Mouse (Mus musculus): ENCODE measurements around the gene Baiap2l2. TPM values are rescaled to one million over a fixed set of nuclear protein-coding genes. Genes with fewer than 3 reads are reported as not detected.

Gene Baiap2l2
- polyA plus RNA-seq, 1 experiment from 2014 or later: 10.3 TPM

DNA sequence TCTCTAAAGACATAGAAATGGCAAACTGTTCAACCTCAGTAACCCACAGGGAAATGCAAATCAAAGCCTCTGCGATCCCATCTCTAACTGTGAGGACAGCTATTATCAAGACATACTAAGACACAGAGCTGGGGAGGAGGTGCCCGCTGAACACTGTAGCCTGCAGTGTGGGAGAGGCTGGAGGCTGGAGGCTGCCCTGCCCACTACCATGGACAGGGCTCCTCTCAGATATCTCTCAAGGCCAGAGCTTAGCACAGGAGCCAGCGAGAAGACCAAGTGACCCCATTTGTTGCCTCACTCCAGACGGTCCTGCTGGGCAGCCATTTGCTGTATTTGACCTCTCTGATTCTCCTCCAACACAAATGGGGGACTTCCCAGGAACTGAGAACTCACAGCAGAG is 22.5 kb upstream of the Baiap2l2 start:
- WGBS: 51% methylated on average over 4 of the region's 4 CpGs
- peaks cover 16% of the 10 kb centered on the region; the same call in 1 of the 2 replicates for H3K36me3 ChIP-seq (ENCODE audit: control insufficient read depth, insufficient read depth, low read length)
- no peak for ATAC-seq (ENCODE audit: low FRiP score, low TSS enrichment)
- no peaks in the 10 kb centered on the region; the same call in 1 of the 2 replicates for H3K27me3 ChIP-seq (ENCODE audit: control insufficient read depth, insufficient read depth, low read length)
- H3K9me3 ChIP-seq (ENCODE audit: control insufficient read depth, low read length): no peaks in the 10 kb centered on the region
- H3K4me3 ChIP-seq (ENCODE audit: low read length): no peak overlapping the region
- H3K27ac ChIP-seq (ENCODE audit: low read depth, low read length): no peak overlapping the region
- H3K9ac ChIP-seq (ENCODE audit: low read depth, low read length): no peak overlapping the region
- H3K4me2 ChIP-seq (replicated peaks; ENCODE audit: low read depth, low read length): no peak overlapping the region
- no peaks in the 10 kb centered on the region for H3K4me1 ChIP-seq (ENCODE audit: control insufficient read depth, insufficient read depth, low read length)

DNA sequence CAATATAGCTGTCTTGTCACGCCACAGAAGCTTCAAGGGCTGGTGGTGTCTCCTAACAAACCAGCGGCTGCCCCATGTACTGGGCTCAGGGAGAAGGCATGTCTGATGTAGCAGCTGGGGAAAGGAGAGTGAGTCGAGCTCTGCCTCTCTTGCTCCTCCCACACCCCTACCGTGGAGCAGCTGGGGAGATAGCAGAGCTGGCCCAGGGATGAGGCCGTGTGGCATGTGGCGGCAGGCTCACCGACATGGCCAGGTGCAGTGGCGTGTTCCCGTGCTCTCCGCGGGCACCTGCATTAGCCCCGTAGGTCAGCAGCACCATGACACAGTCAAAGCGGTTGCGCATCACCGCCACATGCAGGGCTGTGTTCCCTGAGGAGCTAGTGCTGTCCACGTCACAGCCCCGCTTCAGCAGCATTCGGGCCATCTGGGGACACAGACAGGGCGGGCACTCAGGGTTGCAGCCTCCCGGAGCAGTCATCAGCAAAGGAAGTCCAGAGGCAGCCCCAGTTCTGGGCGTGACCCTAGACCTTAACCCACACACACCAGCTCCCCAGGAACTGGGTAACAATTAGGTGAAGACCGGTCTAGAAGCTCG is 20.8 kb upstream of the Baiap2l2 start:
- peaks cover 18% of the 10 kb centered on the region; the same call in 1 of the 2 replicates for H3K36me3 ChIP-seq (ENCODE audit: control insufficient read depth, insufficient read depth, low read length)
- no peak overlapping the region for H3K27ac ChIP-seq (ENCODE audit: low read depth, low read length)
- WGBS: 81% methylated on average over 23 of the region's 23 CpGs
- H3K9me3 ChIP-seq (ENCODE audit: control insufficient read depth, low read length): no peaks in the 10 kb centered on the region
- no peaks in the 10 kb centered on the region for H3K4me1 ChIP-seq (ENCODE audit: control insufficient read depth, insufficient read depth, low read length)
- H3K4me3 ChIP-seq (ENCODE audit: low read length): no peak overlapping the region
- no peak overlapping the region for H3K9ac ChIP-seq (ENCODE audit: low read depth, low read length)
- no peak overlapping the region for H3K4me2 ChIP-seq (replicated peaks; ENCODE audit: low read depth, low read length)
- H3K27me3 ChIP-seq (ENCODE audit: control insufficient read depth, insufficient read depth, low read length): no peaks in the 10 kb centered on the region; the same call in 1 of the 2 replicates
- ATAC-seq (ENCODE audit: low FRiP score, low TSS enrichment): no peak

DNA sequence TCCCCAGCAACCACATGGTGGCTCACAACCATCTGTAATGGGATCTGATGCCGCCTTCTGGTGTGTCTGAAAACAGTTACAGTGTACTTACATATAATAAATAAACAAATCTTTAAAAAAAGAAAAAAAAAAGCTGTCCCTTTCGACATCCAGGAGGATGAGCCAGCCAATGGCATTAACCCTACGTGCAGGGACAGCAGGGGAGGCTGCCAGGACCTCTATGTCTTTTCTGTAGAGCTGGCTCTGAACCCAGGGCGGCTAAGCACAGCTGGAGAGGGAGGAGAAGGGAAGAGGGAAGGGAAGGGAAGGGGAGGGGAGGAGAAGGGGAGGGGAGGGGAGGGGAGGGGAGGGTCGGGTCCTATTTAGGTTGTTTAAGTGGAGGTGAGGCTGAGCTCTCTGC is 19.5 kb upstream of the Baiap2l2 start:
- Histone ChIP-seq H3K36me3 (ENCODE audit: control insufficient read depth, insufficient read depth, low read length) (peaks cover 13% of the 10 kb centered on the region; the same call in 1 of the 2 replicates), H3K4me3 (ENCODE audit: low read length) (no peak overlapping the region), H3K27ac (ENCODE audit: low read depth, low read length) (no peak overlapping the region), H3K4me2 (replicated peaks; ENCODE audit: low read depth, low read length) (no peak overlapping the region), H3K27me3 (ENCODE audit: control insufficient read depth, insufficient read depth, low read length) (no peaks in the 10 kb centered on the region; the same call in 1 of the 2 replicates), H3K4me1 (ENCODE audit: control insufficient read depth, insufficient read depth, low read length) (no peaks in the 10 kb centered on the region), H3K9me3 (ENCODE audit: control insufficient read depth, low read length) (no peaks in the 10 kb centered on the region), H3K9ac (ENCODE audit: low read depth, low read length) (no peak overlapping the region)
- ATAC-seq (ENCODE audit: low FRiP score, low TSS enrichment): no peak
- 70% methylated on average over 5 of the region's 5 CpGs for WGBS

DNA sequence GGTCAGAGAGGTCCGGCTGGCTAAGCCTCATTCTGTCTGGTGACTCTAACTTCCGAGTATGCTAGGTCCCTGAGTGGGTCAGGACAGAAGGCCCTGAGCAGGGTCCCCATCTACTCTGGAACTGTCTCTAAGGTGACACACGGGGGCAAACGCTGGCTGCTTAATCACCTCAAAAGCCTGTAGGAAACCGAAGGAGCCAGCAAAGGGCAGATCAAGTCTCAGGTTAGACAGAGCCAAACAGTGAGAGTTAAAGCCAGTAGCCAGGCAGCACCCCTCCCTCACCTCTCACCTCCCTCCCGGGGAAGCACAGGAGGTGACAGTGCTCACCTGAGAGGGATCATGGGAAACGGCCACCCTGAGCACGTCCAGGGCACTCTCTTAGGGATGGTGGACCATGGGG is 18.4 kb upstream of the Baiap2l2 start:
- peaks cover 13% of the 10 kb centered on the region; the same call in 1 of the 2 replicates for H3K36me3 ChIP-seq (ENCODE audit: control insufficient read depth, insufficient read depth, low read length)
- 84% methylated on average over 8 of the region's 8 CpGs for WGBS
- no peak for ATAC-seq (ENCODE audit: low FRiP score, low TSS enrichment)

DNA sequence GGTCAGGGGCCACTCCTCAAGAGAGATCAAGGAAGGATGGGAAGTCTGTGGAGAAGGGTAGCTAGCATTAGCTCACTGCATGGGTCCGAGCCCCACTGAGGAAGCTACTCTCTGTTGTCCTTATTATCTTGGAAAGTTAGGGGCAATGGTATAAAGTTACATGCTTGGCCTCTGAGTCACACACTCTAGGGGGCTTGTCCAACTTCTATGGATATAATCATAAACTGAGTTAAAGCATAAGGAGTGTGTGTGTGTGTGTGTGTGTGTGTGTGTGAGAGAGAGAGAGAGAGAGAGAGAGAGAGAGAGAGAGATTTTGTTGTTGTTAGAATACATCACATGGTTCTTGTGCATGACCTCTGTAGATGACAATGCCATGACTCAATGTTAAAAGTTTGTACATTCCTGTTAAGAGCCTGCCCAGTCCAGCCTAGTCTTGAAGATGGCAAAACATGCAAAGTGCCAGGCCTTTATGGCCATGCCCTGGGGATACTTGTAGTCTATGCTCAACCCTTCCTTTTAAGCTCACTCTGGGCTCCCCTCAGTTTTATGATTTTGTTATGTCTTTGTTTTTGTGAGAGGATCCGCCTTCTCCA is 14.3 kb upstream of the Baiap2l2 start:
- WGBS: 67% methylated on average over 2 of the region's 2 CpGs
- ATAC-seq (ENCODE audit: low FRiP score, low TSS enrichment): no peak
- Histone ChIP-seq H3K36me3 (ENCODE audit: control insufficient read depth, insufficient read depth, low read length) (peaks cover 2% of the 10 kb centered on the region; the same call in 1 of the 2 replicates), H3K27me3 (ENCODE audit: control insufficient read depth, insufficient read depth, low read length) (no peaks in the 10 kb centered on the region), H3K27ac (ENCODE audit: low read depth, low read length) (no peak overlapping the region), H3K9me3 (ENCODE audit: control insufficient read depth, low read length) (no peaks in the 10 kb centered on the region), H3K4me3 (ENCODE audit: low read length) (no peak overlapping the region), H3K9ac (ENCODE audit: low read depth, low read length) (no peak overlapping the region), H3K4me2 (replicated peaks; ENCODE audit: low read depth, low read length) (no peak overlapping the region), H3K4me1 (ENCODE audit: control insufficient read depth, insufficient read depth, low read length) (no peaks in the 10 kb centered on the region)

More for the DNA sequence above, 18.4 kb upstream of the Baiap2l2 start:
- Histone ChIP-seq H3K9ac (ENCODE audit: low read depth, low read length) (no peak overlapping the region), H3K9me3 (ENCODE audit: control insufficient read depth, low read length) (no peaks in the 10 kb centered on the region), H3K4me2 (replicated peaks; ENCODE audit: low read depth, low read length) (no peak overlapping the region), H3K4me1 (ENCODE audit: control insufficient read depth, insufficient read depth, low read length) (no peaks in the 10 kb centered on the region), H3K4me3 (ENCODE audit: low read length) (no peak overlapping the region), H3K27me3 (ENCODE audit: control insufficient read depth, insufficient read depth, low read length) (no peaks in the 10 kb centered on the region; the same call in 1 of the 2 replicates), H3K27ac (ENCODE audit: low read depth, low read length) (no peak overlapping the region)

DNA sequence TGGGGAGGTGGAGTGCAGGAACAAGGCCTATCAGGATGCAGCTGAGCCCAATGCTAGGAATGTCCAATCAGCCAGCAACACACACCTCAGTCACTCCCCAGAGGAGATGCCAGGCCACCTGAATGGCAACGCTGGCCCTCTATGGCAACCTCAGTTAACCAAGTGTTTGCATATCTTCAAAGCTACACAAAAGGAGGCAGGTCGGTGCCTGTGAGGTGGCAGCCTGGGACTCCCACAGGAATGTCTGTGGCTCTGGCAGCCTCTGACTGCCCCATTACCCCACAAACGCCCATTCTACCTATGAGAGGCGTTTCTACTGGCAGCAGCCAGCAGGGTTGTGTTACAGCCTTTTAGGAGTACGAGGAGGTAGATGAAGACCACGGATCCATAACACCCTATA is 13.2 kb upstream of the Baiap2l2 start:
- Histone ChIP-seq H3K9me3 (ENCODE audit: control insufficient read depth, low read length) (no peaks in the 10 kb centered on the region), H3K27ac (ENCODE audit: low read depth, low read length) (no peak overlapping the region), H3K4me1 (ENCODE audit: control insufficient read depth, insufficient read depth, low read length) (no peaks in the 10 kb centered on the region), H3K27me3 (ENCODE audit: control insufficient read depth, insufficient read depth, low read length) (no peaks in the 10 kb centered on the region), H3K4me3 (ENCODE audit: low read length) (no peak overlapping the region), H3K9ac (ENCODE audit: low read depth, low read length) (no peak overlapping the region), H3K4me2 (replicated peaks; ENCODE audit: low read depth, low read length) (no peak overlapping the region), H3K36me3 (ENCODE audit: control insufficient read depth, insufficient read depth, low read length) (peaks cover 2% of the 10 kb centered on the region; the same call in 1 of the 2 replicates)
- 89% methylated on average over 6 of the region's 6 CpGs for WGBS
- ATAC-seq (ENCODE audit: low FRiP score, low TSS enrichment): no peak

DNA sequence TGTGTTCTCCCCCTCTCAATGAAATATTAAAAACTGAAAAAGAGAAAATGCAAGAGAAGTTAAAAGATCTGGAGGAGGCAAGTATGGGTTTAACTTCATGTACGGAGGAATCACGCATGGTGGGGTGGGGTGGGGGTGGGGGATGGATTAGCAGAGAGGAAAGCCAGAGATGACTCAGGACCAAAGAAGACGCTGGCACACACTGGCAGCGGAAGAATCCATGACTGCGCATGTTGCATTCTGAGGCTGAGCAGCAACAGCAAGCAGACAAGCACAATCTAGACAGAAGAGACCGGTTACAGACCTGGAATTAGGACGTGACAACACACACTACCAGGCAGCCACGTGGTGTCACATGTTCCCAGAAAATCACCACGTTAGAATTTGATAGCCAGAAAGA is 7.4 kb upstream of the Baiap2l2 start:
- no peak overlapping the region for H3K9ac ChIP-seq (ENCODE audit: low read depth, low read length)
- no peak overlapping the region for H3K4me3 ChIP-seq (ENCODE audit: low read length)
- no peaks in the 10 kb centered on the region for H3K9me3 ChIP-seq (ENCODE audit: control insufficient read depth, low read length)
- ATAC-seq (ENCODE audit: low FRiP score, low TSS enrichment): no peak
- WGBS: 91% methylated on average over 9 of the region's 9 CpGs
- H3K4me1 ChIP-seq (ENCODE audit: control insufficient read depth, insufficient read depth, low read length): no peaks in the 10 kb centered on the region
- peaks cover 5% of the 10 kb centered on the region; the same call in 1 of the 2 replicates for H3K36me3 ChIP-seq (ENCODE audit: control insufficient read depth, insufficient read depth, low read length)
- no peak overlapping the region for H3K27ac ChIP-seq (ENCODE audit: low read depth, low read length)
- H3K4me2 ChIP-seq (replicated peaks; ENCODE audit: low read depth, low read length): no peak overlapping the region
- no peaks in the 10 kb centered on the region for H3K27me3 ChIP-seq (ENCODE audit: control insufficient read depth, insufficient read depth, low read length)

DNA sequence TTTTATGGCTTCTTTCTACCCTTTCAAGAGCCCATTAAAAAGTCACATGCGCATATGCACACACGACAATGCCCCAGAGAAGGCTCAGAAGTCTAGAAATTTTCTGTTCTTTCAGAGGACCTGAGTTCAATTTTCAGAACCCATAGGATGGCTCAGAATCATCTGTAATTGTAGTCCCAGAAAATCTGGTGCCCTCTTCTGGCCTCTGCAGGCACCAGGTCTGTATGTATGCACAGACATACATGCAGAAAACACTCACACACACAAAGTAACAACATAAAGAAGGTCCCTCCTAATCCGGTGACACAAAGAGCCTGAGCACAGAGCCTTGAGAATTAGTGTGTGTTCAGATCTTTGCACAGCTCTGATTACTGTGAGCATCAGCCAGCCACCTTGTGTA is 5.0 kb upstream of the Baiap2l2 start:
- H3K9me3 ChIP-seq (ENCODE audit: control insufficient read depth, low read length): no peaks in the 10 kb centered on the region
- H3K36me3 ChIP-seq (ENCODE audit: control insufficient read depth, insufficient read depth, low read length): peaks cover 9% of the 10 kb centered on the region
- no peaks in the 10 kb centered on the region for H3K27me3 ChIP-seq (ENCODE audit: control insufficient read depth, insufficient read depth, low read length)
- no peak overlapping the region for H3K4me2 ChIP-seq (replicated peaks; ENCODE audit: low read depth, low read length)
- H3K27ac ChIP-seq (ENCODE audit: low read depth, low read length): no peak overlapping the region
- H3K4me3 ChIP-seq (ENCODE audit: low read length): no peak overlapping the region
- H3K4me1 ChIP-seq (ENCODE audit: control insufficient read depth, insufficient read depth, low read length): 0 out of 2 replicates have a peak, but pooled peaks cover 4% of the 10 kb centered on the region
- no peak for ATAC-seq (ENCODE audit: low FRiP score, low TSS enrichment)
- WGBS: 42% methylated on average over 3 of the region's 3 CpGs
- no peak overlapping the region for H3K9ac ChIP-seq (ENCODE audit: low read depth, low read length)

DNA sequence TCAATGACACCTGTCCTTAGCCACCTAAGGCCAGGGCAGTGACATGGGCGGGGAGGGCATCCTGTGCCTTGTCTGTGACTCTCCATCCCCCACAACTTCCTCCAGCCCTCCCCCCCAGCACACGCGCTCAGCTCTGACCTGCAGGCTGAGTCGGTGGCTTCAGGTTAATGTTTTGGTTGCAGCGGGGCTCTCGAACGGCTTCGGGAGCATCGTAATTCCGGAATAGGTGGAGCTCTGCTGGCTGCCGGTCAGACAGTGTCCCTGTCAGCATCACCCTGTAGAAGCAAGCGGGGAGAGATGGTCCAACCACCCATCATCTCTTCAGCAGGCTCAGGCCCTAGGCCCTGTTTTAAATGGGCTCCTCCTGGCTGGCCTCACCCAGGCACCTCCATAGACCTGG is 4.1 kb upstream of the Baiap2l2 start:
- Histone ChIP-seq H3K4me1 (ENCODE audit: control insufficient read depth, insufficient read depth, low read length) (0 out of 2 replicates have a peak, but pooled peaks cover 9% of the 10 kb centered on the region), H3K4me2 (replicated peaks; ENCODE audit: low read depth, low read length) (no peak overlapping the region), H3K27me3 (ENCODE audit: control insufficient read depth, insufficient read depth, low read length) (no peaks in the 10 kb centered on the region), H3K27ac (ENCODE audit: low read depth, low read length) (no peak overlapping the region), H3K4me3 (ENCODE audit: low read length) (no peak overlapping the region), H3K9me3 (ENCODE audit: control insufficient read depth, low read length) (no peaks in the 10 kb centered on the region), H3K36me3 (ENCODE audit: control insufficient read depth, insufficient read depth, low read length) (peaks cover 9% of the 10 kb centered on the region), H3K9ac (ENCODE audit: low read depth, low read length) (no peak overlapping the region)
- 63% methylated on average over 12 of the region's 12 CpGs for WGBS
- ATAC-seq (ENCODE audit: low FRiP score, low TSS enrichment): no peak

Measured in kidney, embryonic 14.5 days (tissue).